Mouse (Mus musculus): ENCODE measurements around the gene Cacna2d3.

DNA sequence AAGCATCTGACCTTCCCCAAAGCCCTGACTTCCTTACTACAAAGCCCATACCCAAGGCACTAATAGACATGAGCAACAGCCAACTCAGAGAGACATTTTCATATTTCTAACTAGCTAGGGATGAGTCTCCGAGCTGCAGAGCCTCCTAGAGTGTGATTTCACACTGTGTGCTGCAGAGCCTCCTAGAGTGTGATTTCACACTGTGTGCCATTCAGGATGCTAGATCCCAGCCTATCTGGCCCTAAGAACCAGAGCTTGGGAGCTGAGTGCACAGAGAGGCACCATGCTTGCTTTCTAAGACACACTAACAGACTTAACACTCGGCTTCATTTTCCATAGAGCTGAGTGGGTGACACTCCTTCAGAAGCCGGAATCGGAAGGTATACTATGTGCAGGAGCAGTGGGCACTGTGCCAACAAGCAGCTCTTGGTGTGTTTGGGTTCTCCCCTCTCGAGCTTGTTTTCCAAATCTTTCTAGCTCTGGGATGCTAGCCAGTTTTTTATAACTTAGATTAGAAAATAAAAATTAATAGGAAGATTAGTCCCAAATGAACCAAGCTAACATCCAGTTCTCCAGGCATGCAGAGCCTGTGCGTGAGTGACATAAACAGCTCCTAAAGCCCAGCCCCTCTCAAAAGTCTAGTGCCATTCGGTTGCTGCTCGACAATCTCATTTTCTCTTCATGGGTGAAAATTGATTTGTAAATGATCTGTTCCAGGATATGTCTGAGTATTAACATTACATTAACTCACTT, 316.4 kb downstream of the Cacna2d3 start:
- TF ChIP-seq CTCF (IDR thresholded peaks at IDR 0.05; ENCODE audit: low read depth), result no peak
- TF ChIP-seq EP300 (IDR thresholded peaks at IDR 0.05; ENCODE audit: low read depth), result no peak

All from heart, postnatal 0 days (tissue).